Mouse (Mus musculus) limb, embryonic 11.5 days (tissue): ENCODE data around the gene Rmi2. TPM values are rescaled to one million over a fixed set of nuclear protein-coding genes. Genes with fewer than 3 reads are reported as not detected.

Experiments used
- polyA plus RNA-seq: library from polyadenylated mRNA; unstranded; fragments of >200 nt; fragmentation: Nextera tagmentation; extraction: Ambion mirVana; gene quantifications from 2 replicates; pipeline ENCODE4 v1.2.1, GENCODE M21; 2014

Gene Rmi2
- polyA plus RNA-seq, 1 experiment from 2014 or later: 4.3 TPM

Other genes starting within 250 kb of the Rmi2 start
- gene Socs1, start 49.5 kb upstream of the Rmi2 start, polyA plus RNA-seq: 5.2 and 5.5 TPM in 2 replicates
- gene Tnp2, start 46.4 kb upstream of the Rmi2 start, polyA plus RNA-seq: not detected in 2 replicates
- not detected in 2 replicates for gene Prm3, start 44.1 kb upstream of the Rmi2 start, polyA plus RNA-seq
- not detected in 2 replicates for gene Prm2, start 38.9 kb upstream of the Rmi2 start, polyA plus RNA-seq
- gene Prm1, start 29.2 kb upstream of the Rmi2 start, polyA plus RNA-seq: not detected in 2 replicates
- not detected in 2 replicates for gene Gm11172, start 22.1 kb upstream of the Rmi2 start, polyA plus RNA-seq
- gene Snn, start 225.9 kb downstream of the Rmi2 start, polyA plus RNA-seq: 54.2 and 56.4 TPM in 2 replicates
- gene Litaf, start 231.1 kb downstream of the Rmi2 start, polyA plus RNA-seq: 87.2 and 90.2 TPM in 2 replicates